Mouse (Mus musculus) heart, embryonic 12.5 days (tissue): Measurements from ENCODE around the gene Prokr1. TPM values are rescaled to one million over a fixed set of nuclear protein-coding genes. Genes with fewer than 3 reads are reported as not detected.
"Not testable (repeated sequence)": the region's sequence is repeated elsewhere in the genome, so short reads cannot be mapped to it uniquely, and the experiment has no call there.

Experiments used
- ATAC-seq: fragments of 200-750 bp; cut with Nextera tagmentation; 2 replicates; pipeline ENCODE4 v1.8.0; 2017; ENCODE audit warnings: moderate TSS enrichment, moderate library complexity; ENCODE audit not compliant: insufficient number of reproducible peaks, low FRiP score
- H3K27ac ChIP-seq: fragments of 300-500 bp; sonication (generic); 2 replicates; pipeline ENCODE4 v1.5.1; 2016; ENCODE audit warnings: mild to moderate bottlenecking, moderate library complexity; ENCODE audit not compliant: poor library complexity, severe bottlenecking
- H3K27me3 ChIP-seq: fragments of 300-500 bp; sonication (generic); replicated peaks from 2 replicates; pipeline ENCODE4 v1.6.1; 2016; ENCODE audit warnings: mild to moderate bottlenecking, moderate library complexity
- H3K36me3 ChIP-seq: fragments of 300-500 bp; sonication (generic); 2 replicates; pipeline ENCODE4 v1.6.1; 2016; ENCODE audit warnings: mild to moderate bottlenecking, moderate library complexity
- H3K4me1 ChIP-seq: fragments of 300-500 bp; sonication (generic); replicated peaks from 2 replicates; pipeline ENCODE4 v1.6.1; 2016; ENCODE audit warnings: mild to moderate bottlenecking
- H3K4me2 ChIP-seq: fragments of 300-500 bp; sonication (generic); 2 replicates; pipeline ENCODE4 v1.6.1; 2016; ENCODE audit warnings: mild to moderate bottlenecking, moderate library complexity
- H3K4me3 ChIP-seq: fragments of 300-500 bp; sonication (generic); 2 replicates; pipeline ENCODE4 v1.5.1; 2016; ENCODE audit warnings: mild to moderate bottlenecking
- H3K9ac ChIP-seq: fragments of 300-500 bp; sonication (generic); 2 replicates; pipeline ENCODE4 v1.6.1; 2016; ENCODE audit warnings: mild to moderate bottlenecking, moderate library complexity
- H3K9me3 ChIP-seq: fragments of 300-500 bp; sonication (generic); replicated peaks from 2 replicates; pipeline ENCODE4 v1.6.1; 2016; ENCODE audit warnings: mild to moderate bottlenecking, moderate library complexity
- WGBS: fragments of 180-500 bp; shearing (Covaris S2); methylation state at CpG from one replicate; pipeline ENCODE4 v1.1.7; 2016; 5-methylcytosine and 5-hydroxymethylcytosine counted together
- polyA plus RNA-seq: library from polyadenylated mRNA; unstranded; fragments of >200 nt; fragmentation: Nextera tagmentation; extraction: Ambion mirVana; gene quantifications from 2 replicates; pipeline ENCODE4 v1.2.1, GENCODE M21; 2016

The Prokr1 gene
- polyA plus RNA-seq, 1 experiment from 2014 or later, result 4.8 TPM

GRCm38 (mm10) chr6:87597116-87597833 is 6.7 kb upstream of the Prokr1 start:
- 56% methylated on average over 10 of the region's 10 CpGs for WGBS
- Histone ChIP-seq H3K4me1 (no peaks in the 10 kb centered on the region), H3K27ac (no peak overlapping the region), H3K9ac (no peak overlapping the region), H3K36me3 (no peaks in the 10 kb centered on the region), H3K4me3 (no peak overlapping the region), H3K9me3 (no peaks in the 10 kb centered on the region), H3K4me2 (no peak overlapping the region), H3K27me3 (no peaks in the 10 kb centered on the region; the same call in 1 of the 2 replicates)
- ATAC-seq, result no peak

- no peaks in the 10 kb centered on the region for H3K36me3 ChIP-seq
- no peak overlapping the region for H3K9ac ChIP-seq
- peaks cover 9% of the 10 kb centered on the region for H3K27me3 ChIP-seq
- no peaks in the 10 kb centered on the region for H3K9me3 ChIP-seq
- H3K4me2 ChIP-seq, result no peak overlapping the region
- peaks cover 15% of the 10 kb centered on the region for H3K4me1 ChIP-seq
- no peak for ATAC-seq
- H3K27ac ChIP-seq, result no peak overlapping the region
- WGBS, result 65% methylated on average over 6 of the region's 6 CpGs
- no peak overlapping the region for H3K4me3 ChIP-seq
Measured at GRCm38 (mm10) chr6:87594188-87594587, 3.6 kb upstream of the Prokr1 start.

- Histone ChIP-seq H3K4me3 (peak overlapping the region; percentile 54), H3K4me2 (peak overlapping the region; percentile 84), H3K4me1 (peaks cover 15% of the 10 kb centered on the region), H3K9ac (peak overlapping the region; percentile 68), H3K27me3 (peaks cover 37% of the 10 kb centered on the region), H3K36me3 (no peaks in the 10 kb centered on the region), H3K9me3 (no peaks in the 10 kb centered on the region), H3K27ac (peak overlapping the region; percentile 44; the same call in 1 of the 2 replicates)
- 12% methylated on average over 12 of the region's 12 CpGs for WGBS
- peak; percentile 88 for ATAC-seq
Measured at GRCm38 (mm10) chr6:87589718-87590393, 687 bp downstream of the Prokr1 start.

- Histone ChIP-seq H3K4me2 (peak overlapping the region; percentile 23), H3K9ac (no peak overlapping the region), H3K27ac (peak overlapping the region; percentile 52), H3K4me3 (no peak overlapping the region), H3K9me3 (no peaks in the 10 kb centered on the region), H3K36me3 (no peaks in the 10 kb centered on the region), H3K27me3 (peaks cover 41% of the 10 kb centered on the region), H3K4me1 (peaks cover 26% of the 10 kb centered on the region)
- no peak for ATAC-seq
- WGBS, result 79% methylated on average over 7 of the region's 7 CpGs
Measured at GRCm38 (mm10) chr6:87583991-87584390, 6.6 kb downstream of the Prokr1 start.

GRCm38 (mm10) chr6:87583183-87583611 is 7.3 kb downstream of the Prokr1 start:
- peaks cover 26% of the 10 kb centered on the region for H3K4me1 ChIP-seq
- H3K4me3 ChIP-seq, result no peak overlapping the region
- peak overlapping the region; percentile 23 for H3K4me2 ChIP-seq
- ATAC-seq, result peak; percentile 94
- peaks cover 33% of the 10 kb centered on the region for H3K27me3 ChIP-seq
- H3K9me3 ChIP-seq, result no peaks in the 10 kb centered on the region
- H3K27ac ChIP-seq, result peak overlapping the region; percentile 78
- WGBS, result 70% methylated on average over 1 of the region's 1 CpGs
- no peaks in the 10 kb centered on the region for H3K36me3 ChIP-seq
- no peak overlapping the region for H3K9ac ChIP-seq

GRCm38 (mm10) chr6:87582456-87582855 is 8.1 kb downstream of the Prokr1 start:
- WGBS, result 26% methylated on average over 6 of the region's 6 CpGs
- Histone ChIP-seq H3K36me3 (no peaks in the 10 kb centered on the region), H3K9ac (no peak overlapping the region), H3K27me3 (peaks cover 26% of the 10 kb centered on the region; the same call in 1 of the 2 replicates), H3K4me2 (peak overlapping the region; percentile 17), H3K4me1 (peaks cover 26% of the 10 kb centered on the region), H3K4me3 (no peak overlapping the region), H3K27ac (peak overlapping the region; percentile 78), H3K9me3 (no peaks in the 10 kb centered on the region)
- no peak for ATAC-seq

GRCm38 (mm10) chr6:87581581-87581980 is 9.0 kb downstream of the Prokr1 start:
- Histone ChIP-seq H3K4me2 (no peak overlapping the region; the same call in 1 of the 2 replicates), H3K9ac (no peak overlapping the region), H3K4me3 (no peak overlapping the region), H3K9me3 (no peaks in the 10 kb centered on the region), H3K36me3 (no peaks in the 10 kb centered on the region), H3K4me1 (peaks cover 31% of the 10 kb centered on the region), H3K27ac (no peak overlapping the region), H3K27me3 (peaks cover 17% of the 10 kb centered on the region; the same call in 1 of the 2 replicates)
- 79% methylated on average over 18 of the region's 18 CpGs for WGBS
- ATAC-seq, result no peak

- Histone ChIP-seq H3K36me3 (no peaks in the 10 kb centered on the region), H3K4me1 (peaks cover 36% of the 10 kb centered on the region), H3K27ac (no peak overlapping the region), H3K4me3 (no peak overlapping the region), H3K9ac (no peak overlapping the region), H3K27me3 (peaks cover 15% of the 10 kb centered on the region; the same call in 1 of the 2 replicates), H3K4me2 (no peak overlapping the region; the same call in 1 of the 2 replicates), H3K9me3 (no peaks in the 10 kb centered on the region)
- 79% methylated on average over 15 of the region's 15 CpGs for WGBS
- no peak for ATAC-seq
Measured at GRCm38 (mm10) chr6:87581071-87581470, 9.5 kb downstream of the Prokr1 start.

- Histone ChIP-seq H3K4me2 (no peak overlapping the region), H3K9ac (no peak overlapping the region), H3K27ac (no peak overlapping the region), H3K4me3 (no peak overlapping the region), H3K4me1 (peaks cover 26% of the 10 kb centered on the region), H3K36me3 (no peaks in the 10 kb centered on the region), H3K9me3 (no peaks in the 10 kb centered on the region), H3K27me3 (peaks cover 15% of the 10 kb centered on the region; the same call in 1 of the 2 replicates)
- 20% methylated on average over 9 of the region's 9 CpGs for WGBS
- ATAC-seq, result no peak
Measured at GRCm38 (mm10) chr6:87578247-87578646, 12.3 kb downstream of the Prokr1 start.

GRCm38 (mm10) chr6:87576648-87577330 is 13.8 kb downstream of the Prokr1 start:
- Histone ChIP-seq H3K9ac (no peak overlapping the region), H3K9me3 (no peaks in the 10 kb centered on the region), H3K4me2 (no peak overlapping the region), H3K27ac (no peak overlapping the region), H3K4me3 (no peak overlapping the region), H3K36me3 (no peaks in the 10 kb centered on the region), H3K4me1 (peaks cover 12% of the 10 kb centered on the region), H3K27me3 (peaks cover 15% of the 10 kb centered on the region; the same call in 1 of the 2 replicates)
- ATAC-seq, result no peak
- 27% methylated on average over 4 of the region's 4 CpGs for WGBS

- H3K4me3 ChIP-seq, H3K4me1 ChIP-seq, H3K36me3 ChIP-seq, H3K27me3 ChIP-seq, ATAC-seq, H3K9ac ChIP-seq, H3K4me2 ChIP-seq, H3K27ac ChIP-seq, H3K9me3 ChIP-seq: not testable (repeated sequence)
Measured at GRCm38 (mm10) chr6:87571863-87572262, 18.7 kb downstream of the Prokr1 start.
